Mouse (Mus musculus): Measurements from ENCODE around the gene Ccin. TPM values are rescaled to one million over a fixed set of nuclear protein-coding genes. Genes with fewer than 3 reads are reported as not detected.
A peak's percentile ranks its signal among the peaks of the same experiment; 100 is the strongest.

The Ccin gene
- total and polyA plus RNA-seq, 3 experiments: 0.04 TPM; not detected in 2

- Histone ChIP-seq H3K27ac (ENCODE audit: control insufficient read depth, low read depth, low read length) (peak overlapping the region; percentile 82), H3K9ac (ENCODE audit: control insufficient read depth, low read depth, low read length, poor library complexity, severe bottlenecking) (peak overlapping the region; percentile 60), H3K27me3 (ENCODE audit: control insufficient read depth in 1 of 2, insufficient read depth in 2 of 2, low read length in 2 of 2) (no peaks in the 10 kb centered on the region), H3K79me2 (ENCODE audit: control insufficient read depth, insufficient read depth, low read length, poor library complexity) (no peaks in the 10 kb centered on the region; the same call in 1 of the 2 replicates), H3K36me3 (ENCODE audit: control insufficient read depth in 1 of 2, insufficient read depth in 2 of 2, low read length in 2 of 2) (peaks cover 0 to 35% of the 10 kb centered on the region in 2 experiments; a peak in 2 of 4 replicates), H3K4me1 (ENCODE audit: control insufficient read depth in 1 of 2, insufficient read depth in 2 of 2, low read length in 2 of 2) (peaks cover 22 to 46% of the 10 kb centered on the region in 2 experiments), H3K4me3 (ENCODE audit: control insufficient read depth in 1 of 2, insufficient read depth in 1 of 2, low read depth in 2 of 2, low read length in 2 of 2) (peak overlapping the region; percentile 6 to 19; a peak in 2 of 4 replicates), H3K9me3 (replicated peaks; ENCODE audit: insufficient read depth, low read length) (no peaks in the 10 kb centered on the region)
- peak; percentile 27 for DNase-seq (ENCODE audit: low read depth, low spot score)
- TF ChIP-seq POLR2A (IDR thresholded peaks at IDR 0.05; ENCODE audit: control insufficient read depth in 1 of 2, insufficient read depth in 1 of 2, low read depth in 1 of 2, low read length in 2 of 2, poor library complexity in 1 of 2): no peak
- no peak for TF ChIP-seq TCF12 (IDR thresholded peaks at IDR 0.05; ENCODE audit: low read depth, low read length)
Observed at GRCm38 (mm10) chr4:43971541-43972136, 11.6 kb upstream of the Ccin start.

DNA sequence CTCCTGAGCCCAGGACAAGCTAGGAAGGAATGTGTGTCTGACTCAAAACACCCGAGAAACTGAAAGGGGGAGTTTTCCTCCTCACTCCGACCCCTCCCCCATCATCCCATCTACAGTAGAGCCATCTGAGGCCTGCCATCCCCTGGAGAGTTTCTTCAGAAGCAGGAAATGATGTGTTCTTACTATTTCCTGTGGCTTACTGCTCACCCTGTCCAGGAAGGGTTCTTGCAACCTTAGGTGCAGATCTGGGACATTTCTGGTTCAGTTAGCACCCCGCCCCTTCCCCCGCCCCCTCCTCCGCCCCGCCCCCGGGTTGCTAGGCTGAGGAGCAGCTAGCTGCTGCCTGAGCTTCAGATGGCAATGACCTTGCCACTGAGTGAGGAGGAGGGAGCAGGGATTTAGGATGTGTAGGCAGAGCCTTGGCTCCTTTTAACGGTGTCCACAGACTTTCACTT is 11.1 kb upstream of the Ccin start:
- Histone ChIP-seq H3K9me3 (replicated peaks; ENCODE audit: insufficient read depth, low read length) (no peaks in the 10 kb centered on the region), H3K27ac (ENCODE audit: control insufficient read depth, low read depth, low read length) (peak overlapping the region; percentile 82), H3K79me2 (ENCODE audit: control insufficient read depth, insufficient read depth, low read length, poor library complexity) (no peaks in the 10 kb centered on the region; the same call in 1 of the 2 replicates), H3K36me3 (ENCODE audit: control insufficient read depth in 1 of 2, insufficient read depth in 2 of 2, low read length in 2 of 2) (peaks cover 0 to 33% of the 10 kb centered on the region in 2 experiments; a peak in 2 of 4 replicates), H3K9ac (ENCODE audit: control insufficient read depth, low read depth, low read length, poor library complexity, severe bottlenecking) (peak overlapping the region; percentile 60), H3K27me3 (ENCODE audit: control insufficient read depth in 1 of 2, insufficient read depth in 2 of 2, low read length in 2 of 2) (no peaks in the 10 kb centered on the region), H3K4me3 (ENCODE audit: control insufficient read depth in 1 of 2, insufficient read depth in 1 of 2, low read depth in 2 of 2, low read length in 2 of 2) (peak overlapping the region; percentile 6 to 19; a peak in 2 of 4 replicates), H3K4me1 (ENCODE audit: control insufficient read depth in 1 of 2, insufficient read depth in 2 of 2, low read length in 2 of 2) (peaks cover 22 to 41% of the 10 kb centered on the region in 2 experiments)
- peak; percentile 88 for DNase-seq (ENCODE audit: low read depth, low spot score)
- TF ChIP-seq POLR2A (IDR thresholded peaks at IDR 0.05; ENCODE audit: control insufficient read depth in 1 of 2, insufficient read depth in 1 of 2, low read depth in 1 of 2, low read length in 2 of 2, poor library complexity in 1 of 2) (peak; percentile 47 to 78; a peak in 2 of 4 replicates), ZMIZ1 (IDR thresholded peaks at IDR 0.05; ENCODE audit: low read depth, low read length) (peak; percentile 41), HCFC1 (IDR thresholded peaks at IDR 0.05; ENCODE audit: low read depth, low read length) (peak; percentile 67), TBP (IDR thresholded peaks at IDR 0.05; ENCODE audit: low read depth, low read length) (peak; percentile 39; the same call in 1 of the 2 replicates), RCOR1 (IDR thresholded peaks at IDR 0.05; ENCODE audit: low read depth, low read length) (peak; percentile 35; the same call in 1 of the 2 replicates), CTCF (IDR thresholded peaks at IDR 0.05 in 2 of 3, conservative IDR thresholded peaks at IDR 0.05 in 1 of 3; ENCODE audit: control insufficient read depth in 1 of 3, insufficient read depth in 1 of 3, low read depth in 2 of 3, low read length in 3 of 3, poor library complexity in 1 of 3, severe bottlenecking in 1 of 3) (no peak), NELFE (IDR thresholded peaks at IDR 0.05; ENCODE audit: low read depth, low read length) (peak; percentile 54), ELF1 (IDR thresholded peaks at IDR 0.05; ENCODE audit: low read depth, low read length) (peak; percentile 74), ETS1 (IDR thresholded peaks at IDR 0.05; ENCODE audit: low read depth, low read length) (peak; percentile 63; the same call in 1 of the 2 replicates), UBTF (IDR thresholded peaks at IDR 0.05; ENCODE audit: borderline replicate concordance, insufficient read depth, low read depth, low read length) (no peak), MAZ (IDR thresholded peaks at IDR 0.05; ENCODE audit: low read depth, low read length) (peak; percentile 69; the same call in 1 of the 2 replicates), CHD2 (IDR thresholded peaks at IDR 0.05; ENCODE audit: low read length) (peak; percentile 52), NRF1 (IDR thresholded peaks at IDR 0.05; ENCODE audit: insufficient read depth, low read depth, low read length, poor library complexity, severe bottlenecking) (no peak), MXI1 (IDR thresholded peaks at IDR 0.05; ENCODE audit: low read depth, low read length) (peak; percentile 32; the same call in 1 of the 2 replicates), EP300 (IDR thresholded peaks at IDR 0.05; ENCODE audit: low read depth in 1 of 2, low read length in 2 of 2) (peak; percentile 26 to 42; a peak in 2 of 4 replicates), TCF12 (IDR thresholded peaks at IDR 0.05; ENCODE audit: low read depth, low read length) (0 out of 2 replicates have a peak, but pooled peaks have one; percentile 43)
